Mouse (Mus musculus): ENCODE data around the gene Zfp641. TPM values are rescaled to one million over a fixed set of nuclear protein-coding genes. Genes with fewer than 3 reads are reported as not detected.

The Zfp641 gene
- 4.4 TPM for polyA plus RNA-seq (2014; fragmentation: Illumina TruSeq; extraction: RNeasy Lipid Tissue Mini Kit (QIAGEN cat#74804); ENCODE audit: low read depth, low replicate concordance)

GRCm38 (mm10) chr15:98295628-98296551 is at the start of gene Zfp641:
Zfp641 (minus strand) TSS chr15:98296161.

DNA sequence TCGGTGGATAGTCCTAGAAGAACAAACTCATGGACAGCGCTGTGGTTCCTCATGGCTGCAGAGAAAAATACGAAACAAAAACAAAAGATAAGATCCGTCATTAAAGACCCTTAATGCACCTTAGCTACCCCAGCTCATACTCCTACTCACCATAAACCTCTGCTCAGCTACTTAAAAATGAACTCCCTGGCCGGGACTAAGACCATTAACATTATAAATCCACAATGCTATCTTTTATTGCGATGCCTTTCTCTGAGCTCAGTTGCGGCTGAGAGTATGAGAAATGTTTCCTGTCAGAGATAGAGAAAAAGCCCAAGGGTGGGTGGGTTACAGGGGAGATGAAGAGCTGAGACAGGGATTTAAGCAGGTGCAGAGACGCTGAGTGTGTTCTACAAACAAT is 44.9 kb upstream of the Zfp641 start, which contains the start of gene Olfr284:
Gene Olfr284 (minus strand): TSS at position 101 of the 400 bp plus-strand sequence.

DNA sequence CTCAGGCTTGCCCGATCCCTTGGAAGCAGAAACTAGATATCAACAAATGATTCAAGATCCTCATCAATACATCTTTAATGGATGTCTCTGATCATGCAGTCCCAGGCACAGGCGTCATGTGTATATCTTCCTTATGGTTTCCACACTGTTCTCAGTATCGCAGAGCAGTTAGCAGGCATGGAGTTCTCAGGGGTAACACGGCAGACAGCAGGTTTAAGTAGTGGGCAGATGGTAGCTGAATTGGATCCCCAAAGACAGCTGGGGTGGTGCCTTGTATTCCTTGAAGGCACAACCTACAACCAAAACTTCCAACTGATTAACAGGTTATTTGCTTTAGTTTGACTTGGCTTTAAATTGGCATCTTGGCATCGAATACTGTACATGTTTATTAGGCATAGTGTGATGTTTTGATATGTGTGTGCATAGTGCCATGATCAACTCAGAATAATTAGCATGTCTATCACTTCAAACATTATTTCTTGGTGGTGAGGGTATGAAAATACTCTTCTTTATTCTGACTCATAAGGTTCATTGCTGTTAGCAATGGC is 21.3 kb upstream of the Zfp641 start, which contains the start of gene Olfr285:
Gene Olfr285 (minus strand): TSS at position 177 of the 548 bp plus-strand sequence.

DNA sequence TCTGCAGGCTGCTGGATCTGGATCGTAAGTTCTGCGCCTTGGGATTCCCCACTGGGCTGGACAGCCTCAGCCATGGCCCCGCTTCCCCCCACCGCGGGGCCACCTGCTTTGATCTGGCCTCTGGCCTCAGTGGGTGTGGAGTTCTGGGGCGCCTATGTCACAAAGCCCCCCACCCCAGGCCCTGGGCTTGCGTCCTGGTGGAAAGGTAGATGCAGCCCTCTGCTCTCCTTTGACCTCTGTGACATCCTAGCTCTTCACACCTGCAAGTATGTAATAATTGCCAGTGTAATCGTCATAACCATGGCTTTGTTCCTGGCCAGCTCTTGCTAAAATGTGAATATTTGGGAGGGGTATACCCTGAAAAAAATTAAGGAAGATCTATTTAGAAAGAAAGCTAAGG is 38.8 kb downstream of the Zfp641 start, which contains the start of gene H1fnt:
Gene H1fnt (minus strand): TSS at position 101 of the 400 bp plus-strand sequence.

Other genes with a start within 250 kb of the Zfp641 start
- 8.8 TPM for gene Pfkm, start 203.6 kb downstream of the Zfp641 start, polyA plus RNA-seq (2014; fragmentation: Illumina TruSeq; extraction: RNeasy Lipid Tissue Mini Kit (QIAGEN cat#74804); ENCODE audit: low read depth, low replicate concordance)
- gene Senp1, start 202.4 kb downstream of the Zfp641 start, polyA plus RNA-seq (2014; fragmentation: Illumina TruSeq; extraction: RNeasy Lipid Tissue Mini Kit (QIAGEN cat#74804); ENCODE audit: low read depth, low replicate concordance) = 24.9 TPM
- 27.2 TPM for gene Asb8, start 130.5 kb downstream of the Zfp641 start, polyA plus RNA-seq (2014; fragmentation: Illumina TruSeq; extraction: RNeasy Lipid Tissue Mini Kit (QIAGEN cat#74804); ENCODE audit: low read depth, low replicate concordance)
- gene Ccdc184, start 129.0 kb downstream of the Zfp641 start, polyA plus RNA-seq (2014; fragmentation: Illumina TruSeq; extraction: RNeasy Lipid Tissue Mini Kit (QIAGEN cat#74804); ENCODE audit: low read depth, low replicate concordance) = 0.12 TPM
- not detected for gene Olfr288, start 100.6 kb downstream of the Zfp641 start, polyA plus RNA-seq (2014; fragmentation: Illumina TruSeq; extraction: RNeasy Lipid Tissue Mini Kit (QIAGEN cat#74804); ENCODE audit: low read depth, low replicate concordance)
- gene Gm44579, start 75.2 kb downstream of the Zfp641 start, polyA plus RNA-seq (2014; fragmentation: Illumina TruSeq; extraction: RNeasy Lipid Tissue Mini Kit (QIAGEN cat#74804); ENCODE audit: low read depth, low replicate concordance) = not detected
- gene Olfr287, start 75.1 kb downstream of the Zfp641 start, polyA plus RNA-seq (2014; fragmentation: Illumina TruSeq; extraction: RNeasy Lipid Tissue Mini Kit (QIAGEN cat#74804); ENCODE audit: low read depth, low replicate concordance) = not detected
- gene Olfr286, start 61.7 kb downstream of the Zfp641 start, polyA plus RNA-seq (2014; fragmentation: Illumina TruSeq; extraction: RNeasy Lipid Tissue Mini Kit (QIAGEN cat#74804); ENCODE audit: low read depth, low replicate concordance) = not detected
- not detected for gene H1fnt, start 38.9 kb downstream of the Zfp641 start, polyA plus RNA-seq (2014; fragmentation: Illumina TruSeq; extraction: RNeasy Lipid Tissue Mini Kit (QIAGEN cat#74804); ENCODE audit: low read depth, low replicate concordance)
- gene Olfr285, start 21.2 kb upstream of the Zfp641 start, polyA plus RNA-seq (2014; fragmentation: Illumina TruSeq; extraction: RNeasy Lipid Tissue Mini Kit (QIAGEN cat#74804); ENCODE audit: low read depth, low replicate concordance) = not detected
- gene Olfr284, start 44.8 kb upstream of the Zfp641 start, polyA plus RNA-seq (2014; fragmentation: Illumina TruSeq; extraction: RNeasy Lipid Tissue Mini Kit (QIAGEN cat#74804); ENCODE audit: low read depth, low replicate concordance) = not detected
- gene Olfr283, start 84.8 kb upstream of the Zfp641 start, polyA plus RNA-seq (2014; fragmentation: Illumina TruSeq; extraction: RNeasy Lipid Tissue Mini Kit (QIAGEN cat#74804); ENCODE audit: low read depth, low replicate concordance) = not detected
- not detected for gene Olfr282, start 135.1 kb upstream of the Zfp641 start, polyA plus RNA-seq (2014; fragmentation: Illumina TruSeq; extraction: RNeasy Lipid Tissue Mini Kit (QIAGEN cat#74804); ENCODE audit: low read depth, low replicate concordance)
- not detected for gene Olfr281, start 156.4 kb upstream of the Zfp641 start, polyA plus RNA-seq (2014; fragmentation: Illumina TruSeq; extraction: RNeasy Lipid Tissue Mini Kit (QIAGEN cat#74804); ENCODE audit: low read depth, low replicate concordance)
- gene OR5BS1P, start 173.7 kb upstream of the Zfp641 start, polyA plus RNA-seq (2014; fragmentation: Illumina TruSeq; extraction: RNeasy Lipid Tissue Mini Kit (QIAGEN cat#74804); ENCODE audit: low read depth, low replicate concordance) = not detected
- not detected for gene Lalba, start 186.6 kb upstream of the Zfp641 start, polyA plus RNA-seq (2014; fragmentation: Illumina TruSeq; extraction: RNeasy Lipid Tissue Mini Kit (QIAGEN cat#74804); ENCODE audit: low read depth, low replicate concordance)
- gene Olfr279, start 196.2 kb upstream of the Zfp641 start, polyA plus RNA-seq (2014; fragmentation: Illumina TruSeq; extraction: RNeasy Lipid Tissue Mini Kit (QIAGEN cat#74804); ENCODE audit: low read depth, low replicate concordance) = not detected
- 29.9 TPM for gene Kansl2, start 238.1 kb upstream of the Zfp641 start, polyA plus RNA-seq (2014; fragmentation: Illumina TruSeq; extraction: RNeasy Lipid Tissue Mini Kit (QIAGEN cat#74804); ENCODE audit: low read depth, low replicate concordance)

Data from kidney, adult 10 weeks (tissue).